Mouse (Mus musculus): ENCODE measurements around the gene Sema6d.

Gene Sema6d

GRCm38 (mm10) chr2:124470346-124471042, 380.7 kb downstream of the Sema6d start:
- no peak for DNase-seq (ENCODE audit: extremely low spot score)

DNA sequence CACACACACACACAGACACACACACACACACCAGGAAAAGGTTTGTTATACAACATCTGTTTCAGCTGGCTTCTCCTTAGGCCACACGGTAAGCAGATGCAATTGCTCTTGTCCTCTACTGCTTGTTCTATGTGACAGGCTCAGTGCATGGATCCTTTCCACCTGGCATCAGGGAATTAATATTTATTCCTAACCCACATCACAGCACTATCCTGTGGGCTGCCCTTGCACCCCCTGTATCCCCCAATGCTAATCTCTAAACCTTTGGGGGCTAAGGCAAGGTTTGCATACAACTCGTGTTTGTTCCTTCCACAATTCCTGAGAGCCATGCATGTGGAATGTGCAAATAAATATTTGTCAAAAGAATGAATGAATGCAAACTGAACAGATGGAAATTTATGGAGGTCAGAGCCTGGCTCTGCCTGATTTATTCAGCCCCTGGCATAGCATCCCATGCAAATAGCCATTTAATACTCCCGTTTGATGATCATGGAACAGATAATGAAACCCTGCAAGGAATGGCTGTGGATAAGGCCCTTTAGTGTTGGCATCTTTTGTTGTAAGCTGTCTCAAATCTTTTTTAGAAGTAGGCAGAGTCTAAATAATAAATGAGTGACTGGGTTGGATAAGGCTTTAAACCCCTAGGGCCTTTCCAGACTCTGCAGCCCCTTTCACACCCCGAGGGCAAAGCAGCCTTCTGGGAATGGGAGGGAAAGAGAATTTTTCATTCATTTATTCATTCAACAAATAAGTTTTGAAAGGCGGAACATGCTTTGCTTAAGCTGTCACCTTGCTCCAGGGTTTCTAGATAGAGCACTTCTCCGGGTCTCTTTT, 383.1 kb downstream of the Sema6d start:
- no peak for DNase-seq (ENCODE audit: extremely low spot score)

DNA sequence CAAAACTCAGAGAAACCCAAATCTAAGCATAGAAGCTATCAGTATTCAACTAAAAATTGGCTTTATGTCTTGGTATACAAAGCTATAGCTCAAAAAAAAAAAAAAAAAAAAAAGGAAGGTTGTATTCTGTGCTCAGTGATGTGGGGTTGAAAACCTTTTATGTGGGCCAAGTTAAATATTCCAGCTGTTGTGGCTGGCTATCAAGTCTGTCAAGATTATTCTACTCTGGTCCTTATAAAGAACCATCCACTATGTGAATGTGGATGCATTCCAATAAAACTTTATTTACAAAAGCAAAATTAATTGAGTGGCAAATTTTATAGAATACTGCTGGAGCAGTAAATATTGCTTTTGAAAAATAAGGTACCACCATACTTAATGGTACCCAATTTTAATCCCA, 388.1 kb downstream of the Sema6d start:
- no peak for DNase-seq (ENCODE audit: extremely low spot score)

DNA sequence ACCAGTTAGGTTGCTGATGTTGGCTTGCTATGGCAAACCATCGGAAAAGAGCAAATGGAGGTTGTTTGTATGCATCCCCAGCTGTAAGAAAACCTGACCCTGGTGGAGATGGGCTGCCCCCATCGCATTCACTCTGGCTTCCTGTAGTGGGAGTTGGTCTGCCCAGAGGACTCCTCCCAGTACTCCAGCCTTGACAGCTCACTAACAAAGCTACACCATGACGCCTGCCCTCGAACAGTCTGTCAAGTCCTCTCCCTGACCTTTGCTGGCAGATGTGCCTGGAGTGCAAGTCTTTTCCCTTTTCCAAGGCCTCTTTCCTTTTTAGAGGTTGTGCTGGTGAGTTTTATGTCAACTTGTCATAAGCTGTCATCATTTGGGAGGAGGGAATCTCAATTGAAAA, 388.8 kb downstream of the Sema6d start:
- DNase-seq (ENCODE audit: extremely low spot score), result no peak

- no peak for DNase-seq (ENCODE audit: extremely low spot score)
Observed at GRCm38 (mm10) chr2:124485761-124486160, 396.0 kb downstream of the Sema6d start.

- no peak for DNase-seq (ENCODE audit: extremely low spot score)
Observed at GRCm38 (mm10) chr2:124490010-124490801, 400.4 kb downstream of the Sema6d start.

GRCm38 (mm10) chr2:124495751-124496150, 406.0 kb downstream of the Sema6d start:
- DNase-seq (ENCODE audit: extremely low spot score), result no peak

DNA sequence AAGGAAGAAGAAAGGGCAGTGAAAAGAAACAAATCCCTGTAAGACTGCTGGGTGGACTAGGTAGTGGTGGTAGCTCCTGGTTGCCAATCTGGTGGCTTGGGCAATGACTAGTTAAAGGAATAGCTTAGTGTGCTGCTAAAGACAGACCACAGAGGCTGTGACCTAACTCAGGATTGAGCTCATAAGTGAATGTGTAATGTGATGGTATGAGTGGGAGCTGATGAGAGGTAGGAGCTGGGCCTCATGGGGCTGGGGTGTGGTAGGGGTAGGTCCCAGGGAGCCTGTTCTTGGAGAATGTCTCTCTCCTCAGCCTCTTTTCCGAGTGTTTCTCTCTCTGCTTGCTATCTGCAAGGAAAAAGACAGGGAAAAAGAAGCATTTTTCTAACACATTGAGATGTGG, 409.9 kb downstream of the Sema6d start:
- no peak for DNase-seq (ENCODE audit: extremely low spot score)

DNA sequence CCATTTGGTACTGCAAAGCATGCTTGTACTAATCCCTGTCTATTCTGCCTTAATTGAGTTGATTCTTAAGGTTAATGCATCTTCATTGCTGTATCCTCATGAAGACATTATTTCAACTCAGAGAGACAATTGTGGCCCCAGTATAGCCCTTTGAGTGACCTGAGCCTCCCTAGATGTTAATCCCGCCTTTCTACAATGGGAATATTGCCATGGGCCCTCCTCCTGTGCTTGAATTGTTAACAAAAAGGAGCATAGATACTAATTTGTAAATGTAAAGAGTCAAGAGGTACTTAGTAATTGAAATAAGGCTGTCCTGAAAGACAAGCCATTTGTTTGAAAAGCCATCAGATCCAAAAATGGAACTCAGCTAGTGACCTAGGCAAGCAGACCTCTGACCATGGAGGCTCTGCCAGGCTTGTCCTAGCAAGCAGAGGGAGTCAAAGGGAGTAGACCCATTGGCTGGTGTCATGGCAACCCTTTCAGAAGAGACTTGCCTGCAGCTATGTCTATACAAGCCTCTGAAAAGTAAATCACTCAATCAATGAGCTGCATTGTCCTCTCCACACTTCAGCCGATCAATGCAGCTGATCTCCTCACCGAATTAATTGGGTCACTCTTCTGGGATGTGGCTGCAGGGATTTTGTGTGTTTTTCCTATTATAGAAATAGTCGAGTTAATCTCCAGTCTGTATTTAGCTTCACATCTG, 416.2 kb downstream of the Sema6d start:
- DNase-seq (ENCODE audit: extremely low spot score), result peak; percentile 63

DNA sequence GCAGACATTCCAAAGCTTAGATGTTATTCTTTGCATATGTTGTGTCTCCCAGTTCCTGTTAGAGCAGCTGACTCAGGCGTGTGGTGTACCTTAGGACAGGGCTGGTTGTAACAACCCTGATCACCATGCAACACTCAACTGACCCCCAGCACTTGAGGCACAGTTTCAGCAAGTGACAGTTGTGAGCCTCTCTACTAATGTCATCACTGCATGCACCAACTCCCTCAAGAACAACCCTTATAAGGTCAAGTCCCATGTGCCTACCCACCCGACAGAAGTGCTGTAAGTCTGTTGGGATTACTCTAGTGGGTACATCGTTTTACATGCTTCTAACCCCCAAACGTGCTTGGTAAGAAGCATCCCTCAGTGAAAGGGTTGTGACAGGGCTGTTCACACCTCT, 418.0 kb downstream of the Sema6d start:
- DNase-seq (ENCODE audit: extremely low spot score), result no peak

DNA sequence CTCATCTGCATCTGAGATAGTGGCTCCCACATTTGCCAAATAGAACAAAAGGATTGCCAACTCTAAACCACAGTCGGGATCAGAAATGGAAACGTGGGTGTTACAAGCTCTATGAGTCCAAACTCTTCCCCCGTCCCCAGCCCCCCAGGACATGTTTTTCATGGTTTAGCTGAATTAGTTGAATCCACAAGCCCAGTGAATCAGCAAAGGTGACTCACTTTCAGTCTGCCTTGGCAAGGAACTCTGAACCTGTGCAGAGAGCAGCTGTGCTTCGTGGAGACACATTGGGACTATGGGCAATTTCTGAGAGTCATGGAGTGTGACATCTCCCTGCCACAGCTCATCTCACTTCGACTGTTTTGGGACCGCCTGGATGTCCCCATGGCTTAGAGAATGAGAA, 419.7 kb downstream of the Sema6d start:
- no peak for DNase-seq (ENCODE audit: extremely low spot score)

DNA sequence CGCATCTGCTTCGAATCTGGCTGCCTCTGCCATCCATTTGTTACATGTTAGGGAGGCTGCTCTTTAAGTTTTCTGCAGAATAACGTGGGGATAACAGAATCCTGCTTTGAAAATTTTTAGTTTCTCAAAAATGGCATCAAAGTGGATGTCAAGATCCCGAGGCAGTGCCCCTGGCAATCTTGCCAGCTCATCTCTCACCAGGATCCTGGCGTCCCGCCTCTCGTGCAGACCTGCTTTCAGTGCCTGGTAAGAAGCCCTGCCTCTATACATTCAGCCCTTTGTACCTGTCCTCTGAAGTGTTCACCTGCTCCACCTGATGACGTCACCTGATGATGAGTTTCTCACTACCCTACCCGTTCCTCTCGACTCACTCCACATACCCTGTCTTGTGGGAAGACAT, 422.1 kb downstream of the Sema6d start:
- DNase-seq (ENCODE audit: extremely low spot score), result no peak

GRCm38 (mm10) chr2:124522426-124522825, 432.7 kb downstream of the Sema6d start:
- DNase-seq (ENCODE audit: extremely low spot score), result no peak

DNA sequence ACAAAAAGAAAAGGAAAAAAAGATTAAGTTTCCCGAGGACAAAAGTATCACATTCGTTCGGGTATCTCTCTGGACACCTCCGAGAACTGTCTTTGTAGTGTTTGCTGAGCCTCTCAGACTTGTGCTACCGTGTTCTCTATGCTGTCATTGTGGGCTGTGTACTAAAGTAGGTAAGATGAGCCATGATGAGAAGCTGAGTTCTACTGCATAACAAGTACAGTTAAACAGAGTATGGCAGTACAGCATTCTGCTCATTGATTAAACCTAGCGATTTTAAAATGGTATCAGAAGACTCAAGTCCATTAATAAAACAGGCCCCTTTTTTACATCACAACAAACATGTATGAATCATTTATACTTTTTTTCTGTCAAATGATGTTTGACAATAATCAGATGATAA, 433.9 kb downstream of the Sema6d start:
- DNase-seq (ENCODE audit: extremely low spot score), result no peak

- no peak for DNase-seq (ENCODE audit: extremely low spot score)
Observed at GRCm38 (mm10) chr2:124524167-124524566, 434.4 kb downstream of the Sema6d start.

DNA sequence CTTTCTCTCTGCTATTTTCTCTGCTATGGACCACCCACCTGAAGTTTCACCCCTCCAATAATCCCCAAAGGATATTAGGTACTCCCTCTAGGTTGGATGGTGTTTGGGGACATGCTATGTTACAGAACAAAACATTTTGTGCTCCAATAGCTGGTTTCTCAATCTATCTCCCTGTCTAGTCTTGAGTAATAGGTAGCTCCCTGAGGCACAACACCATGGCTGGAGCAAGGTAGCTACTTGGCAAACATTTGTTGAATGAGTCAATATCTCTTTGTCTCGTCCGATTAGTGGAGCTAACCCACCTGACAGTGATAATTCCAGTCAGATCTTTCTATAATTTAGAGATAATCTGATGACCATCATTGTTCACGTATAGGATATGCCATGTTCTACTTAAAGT, 437.9 kb downstream of the Sema6d start:
- no peak for DNase-seq (ENCODE audit: extremely low spot score)

DNA sequence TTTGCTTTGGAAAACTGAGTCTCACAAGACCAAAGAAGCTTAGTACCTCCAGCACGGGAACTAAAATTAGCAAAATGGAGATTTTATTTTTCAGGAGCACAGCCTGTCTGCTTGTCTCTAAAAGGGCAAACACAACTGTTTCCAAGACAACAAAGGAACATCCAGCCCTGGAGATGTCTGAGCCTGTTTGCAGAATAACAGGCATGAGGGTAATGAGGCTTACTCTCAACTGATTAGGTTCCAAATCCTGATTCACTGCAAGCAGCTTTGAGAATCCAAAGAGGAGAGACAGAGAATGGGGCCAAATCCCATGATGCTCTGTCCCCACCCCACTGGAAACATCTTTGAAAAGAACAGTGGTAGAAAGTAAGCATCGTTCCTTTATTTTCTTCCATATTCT, 440.7 kb downstream of the Sema6d start:
- no peak for DNase-seq (ENCODE audit: extremely low spot score)

DNA sequence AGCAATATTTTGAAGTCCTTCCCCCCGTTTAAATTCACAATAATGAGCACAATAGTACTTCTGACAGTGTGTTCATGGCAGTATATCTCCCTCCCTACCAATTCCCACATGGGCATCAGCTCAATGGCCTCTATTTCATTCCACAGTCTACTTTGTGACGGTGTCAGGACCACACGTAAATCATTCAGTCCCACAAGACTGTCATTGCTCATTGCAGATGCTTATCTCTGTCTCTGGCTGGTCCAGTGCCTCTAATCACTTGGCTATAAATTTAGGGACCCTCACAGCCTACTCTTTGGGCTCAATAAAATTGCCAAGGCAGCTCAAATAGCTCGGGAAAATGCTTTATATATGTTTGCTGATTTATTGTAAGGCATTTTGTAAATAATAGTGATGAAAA, 441.3 kb downstream of the Sema6d start:
- DNase-seq (ENCODE audit: extremely low spot score), result no peak

DNA sequence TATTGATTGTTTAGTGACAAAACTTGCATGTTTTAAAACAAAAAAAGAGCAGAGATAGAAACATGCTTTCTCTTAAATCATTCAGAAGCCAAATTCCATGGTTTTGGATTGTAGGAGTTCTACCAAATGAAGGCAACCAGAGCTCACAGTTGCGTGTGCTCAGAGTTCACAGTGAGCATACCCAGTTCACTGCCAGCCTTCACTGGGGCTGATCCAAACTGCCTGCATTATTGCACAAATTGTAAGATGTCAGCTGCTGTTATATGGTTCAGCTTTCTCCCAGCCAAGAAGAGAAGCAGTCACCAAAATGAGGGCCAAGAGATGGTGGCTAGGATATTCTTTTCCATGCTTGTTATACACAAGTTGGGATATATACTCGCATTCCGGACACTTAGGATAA, 443.1 kb downstream of the Sema6d start:
- no peak for DNase-seq (ENCODE audit: extremely low spot score)

GRCm38 (mm10) chr2:124533602-124534001, 443.8 kb downstream of the Sema6d start:
- DNase-seq (ENCODE audit: extremely low spot score), result no peak

GRCm38 (mm10) chr2:124550315-124550714, 460.5 kb downstream of the Sema6d start:
- DNase-seq (ENCODE audit: extremely low spot score), result no peak
